Mouse (Mus musculus) megakaryocyte-erythroid progenitor cell, adult 5-6 weeks (primary cell): ENCODE data around the gene Gm48551. TPM values are rescaled to one million over a fixed set of nuclear protein-coding genes. Genes with fewer than 3 reads are reported as not detected.

Experiments
- ATAC-seq: replicated peaks from 2 replicates; pipeline ENCODE4 v1.8.0; 2016; ENCODE audit warnings: mild to moderate bottlenecking, inconsistent platforms; ENCODE audit not compliant: severe bottlenecking, poor library complexity, low FRiP score, low TSS enrichment
- total RNA-seq, 2 experiments: library from RNA; stranded (forward) in 1 of 2; stranded (reverse) in 1 of 2; fragments of 200-1000, 215-1000 nt in 1 of 2; fragments of >200 nt in 1 of 2; fragmentation: Nextera tagmentation in 1 of 2; gene quantifications; 2 replicates each; pipeline ENCODE4 v1.2.3; 2014 to 2017

Gene Gm48551
- total RNA-seq, 2 experiments from 2014 or later: 2.6 to 6.3 TPM

GRCm38 (mm10) chr10:81424246-81425051 lies 40.2 kb downstream of the Gm48551 start:
- ATAC-seq: no peak

GRCm38 (mm10) chr10:81425236-81425850 lies 41.1 kb downstream of the Gm48551 start:
- ATAC-seq: no peak

GRCm38 (mm10) chr10:81426081-81426671 lies 41.9 kb downstream of the Gm48551 start:
- no peak for ATAC-seq

- ATAC-seq: no peak
Measured at GRCm38 (mm10) chr10:81426897-81427296, 42.6 kb downstream of the Gm48551 start.

- no peak for ATAC-seq
Measured at GRCm38 (mm10) chr10:81427327-81427726, 43.1 kb downstream of the Gm48551 start.

- no peak for ATAC-seq
Measured at GRCm38 (mm10) chr10:81427804-81428506, 43.7 kb downstream of the Gm48551 start.

GRCm38 (mm10) chr10:81428507-81428870 lies 44.2 kb downstream of the Gm48551 start:
- ATAC-seq: no peak

- no peak for ATAC-seq
Measured at GRCm38 (mm10) chr10:81429092-81429491, 44.8 kb downstream of the Gm48551 start.

- peak; percentile 30 for ATAC-seq
Measured at GRCm38 (mm10) chr10:81429605-81430061, 45.4 kb downstream of the Gm48551 start.

GRCm38 (mm10) chr10:81430141-81430830 lies 46.0 kb downstream of the Gm48551 start:
- no peak for ATAC-seq

GRCm38 (mm10) chr10:81430831-81431525 lies 46.7 kb downstream of the Gm48551 start:
- ATAC-seq: no peak

- ATAC-seq: no peak
Measured at GRCm38 (mm10) chr10:81431526-81432168, 47.4 kb downstream of the Gm48551 start.

GRCm38 (mm10) chr10:81432169-81432867 lies 48.1 kb downstream of the Gm48551 start:
- no peak for ATAC-seq

- ATAC-seq: peak; percentile 79
Measured at GRCm38 (mm10) chr10:81432868-81433262, 48.6 kb downstream of the Gm48551 start.

- ATAC-seq: peak; percentile 31
Measured at GRCm38 (mm10) chr10:81433541-81434289, 49.4 kb downstream of the Gm48551 start.

GRCm38 (mm10) chr10:81434361-81435263 lies 50.3 kb downstream of the Gm48551 start:
- ATAC-seq: no peak
